Mouse (Mus musculus) MN1 (cell line): ENCODE data around the gene Vmn2r14.
"Not testable (repeated sequence)": the region's sequence is repeated elsewhere in the genome, so short reads cannot be mapped to it uniquely, and the experiment has no call there.

Source experiments
- DNase-seq: peaks from one replicate; pipeline ENCODE4 v3.0.0-alpha.2; 2016; ENCODE audit warnings: low spot score

Gene Vmn2r14

GRCm38 (mm10) chr5:109224608-109225007 lies at the start of gene Vmn2r14:
Vmn2r14 (minus strand) TSS chr5:109224708.
- no peak for DNase-seq

DNA sequence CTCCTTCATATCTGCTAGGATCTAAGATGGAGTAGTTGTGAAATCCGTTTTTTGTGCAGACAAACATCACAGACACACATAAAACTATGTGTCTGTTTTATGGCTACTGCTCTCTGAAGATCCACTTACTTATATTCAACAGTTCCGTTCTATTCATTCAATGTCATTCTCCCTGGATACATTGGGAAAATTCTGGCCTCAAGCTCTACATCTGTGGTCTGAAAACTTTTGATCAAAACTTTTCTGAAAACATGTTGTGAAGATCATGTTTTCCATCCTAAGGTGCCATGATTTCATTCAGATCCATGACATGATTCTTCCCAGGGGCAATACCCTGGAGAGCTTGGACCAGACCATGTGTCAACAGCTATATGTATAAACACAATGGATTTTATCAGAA lies 32.4 kb downstream of the Vmn2r14 start, which contains the start of gene Vmn2r13:
Gene Vmn2r13, minus strand, starts transcription at position 101 of the 400 bp plus-strand sequence.
- not testable (repeated sequence) for DNase-seq

DNA sequence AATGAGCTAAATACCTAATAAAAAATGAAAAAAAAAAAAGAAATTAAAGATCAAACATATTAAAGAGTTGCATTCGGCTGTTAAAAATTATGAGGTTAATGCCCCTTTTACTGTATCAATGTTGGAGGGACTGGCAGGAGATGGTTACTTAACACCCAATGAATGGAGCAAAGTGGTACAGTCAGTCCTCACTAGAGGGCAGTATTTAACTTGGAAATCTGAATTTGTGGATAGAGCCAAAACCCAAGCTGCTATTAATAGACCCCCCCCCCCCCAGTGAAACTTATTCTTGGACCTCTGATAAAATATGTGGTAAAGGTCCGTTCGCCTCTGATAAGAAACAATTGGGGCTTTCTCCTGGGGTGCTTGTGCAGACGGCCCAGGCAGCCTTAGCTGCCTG lies 57.7 kb downstream of the Vmn2r14 start:
- not testable (repeated sequence) for DNase-seq
